Mouse (Mus musculus): ENCODE data around the gene Cyp2d10.

Cyp2d10 gene

GRCm38 (mm10) chr15:82358431-82359260 lies 48.3 kb downstream of the Cyp2d10 start:
- no peak for DNase-seq (ENCODE audit: low spot score in 2 of 2)

GRCm38 (mm10) chr15:82354126-82354945 lies 52.7 kb downstream of the Cyp2d10 start, which contains the start of gene Ndufa6:
TSS of gene Ndufa6 (minus strand) at chr15:82354322.
- DNase-seq (ENCODE audit: low spot score in 2 of 2), result peak; percentile 83 to 95

GRCm38 (mm10) chr15:82353745-82354113 lies 53.3 kb downstream of the Cyp2d10 start:
- DNase-seq (ENCODE audit: low spot score in 2 of 2), result no peak

- no peak for DNase-seq (ENCODE audit: low spot score in 2 of 2)
These were observed 53.8 kb downstream of the Cyp2d10 start for GRCm38 (mm10) chr15:82353078-82353744.
